Mouse (Mus musculus): ENCODE measurements around the gene Unk. TPM values are rescaled to one million over a fixed set of nuclear protein-coding genes. Genes with fewer than 3 reads are reported as not detected.

The Unk gene
- polyA plus RNA-seq, 1 experiment, result 54.0 TPM

- H3K4me3 ChIP-seq (replicated peaks; ENCODE audit: extremely low read depth, low read depth, low read length), result no peak overlapping the region
- 90% methylated on average over 3 of the region's 3 CpGs for WGBS
- no peak for TF ChIP-seq CTCF (IDR thresholded peaks at IDR 0.05; ENCODE audit: insufficient read depth, low read length)
- TF ChIP-seq POLR2A (IDR thresholded peaks at IDR 0.05; ENCODE audit: borderline replicate concordance, extremely low read depth, low read depth, low read length), result no peak
- DNase-seq, result no peak
- no peaks in the 10 kb centered on the region for H3K4me1 ChIP-seq (ENCODE audit: control insufficient read depth, insufficient read depth, low read length)
Observed at GRCm38 (mm10) chr11:116025056-116025845, 4.9 kb upstream of the Unk start.

- Histone ChIP-seq H3K4me1 (ENCODE audit: control insufficient read depth, insufficient read depth, low read length) (peaks cover 8% of the 10 kb centered on the region), H3K4me3 (replicated peaks; ENCODE audit: extremely low read depth, low read depth, low read length) (peak within 1 kb of the TSS; percentile 58)
- WGBS, result 41% methylated on average over 4 of the region's 4 CpGs
- peak; percentile 63; the same call in 1 of the 2 replicates for TF ChIP-seq POLR2A (IDR thresholded peaks at IDR 0.05; ENCODE audit: borderline replicate concordance, extremely low read depth, low read depth, low read length)
- TF ChIP-seq CTCF (IDR thresholded peaks at IDR 0.05; ENCODE audit: insufficient read depth, low read length), result no peak
- no peak for DNase-seq
Observed at GRCm38 (mm10) chr11:116027756-116028155, 2.4 kb upstream of the Unk start, which contains the start of gene H3f3b. Gene H3f3b (minus strand): TSS chr11:116027962.

GRCm38 (mm10) chr11:116028177-116028865, 1.8 kb upstream of the Unk start:
- no peak for DNase-seq
- Histone ChIP-seq H3K4me3 (replicated peaks; ENCODE audit: extremely low read depth, low read depth, low read length) (no peak overlapping the region), H3K4me1 (ENCODE audit: control insufficient read depth, insufficient read depth, low read length) (peaks cover 8% of the 10 kb centered on the region)
- TF ChIP-seq POLR2A (IDR thresholded peaks at IDR 0.05; ENCODE audit: borderline replicate concordance, extremely low read depth, low read depth, low read length), result no peak
- no peak for TF ChIP-seq CTCF (IDR thresholded peaks at IDR 0.05; ENCODE audit: insufficient read depth, low read length)
- 67% methylated on average over 9 of the region's 9 CpGs for WGBS

- DNase-seq, result no peak
- Histone ChIP-seq H3K4me3 (replicated peaks; ENCODE audit: extremely low read depth, low read depth, low read length) (no peak overlapping the region), H3K4me1 (ENCODE audit: control insufficient read depth, insufficient read depth, low read length) (peaks cover 8% of the 10 kb centered on the region)
- 72% methylated on average over 6 of the region's 6 CpGs for WGBS
- TF ChIP-seq POLR2A (IDR thresholded peaks at IDR 0.05; ENCODE audit: borderline replicate concordance, extremely low read depth, low read depth, low read length), result no peak
- no peak for TF ChIP-seq CTCF (IDR thresholded peaks at IDR 0.05; ENCODE audit: insufficient read depth, low read length)
Observed at GRCm38 (mm10) chr11:116029086-116029865, 846 bp upstream of the Unk start.

- Histone ChIP-seq H3K4me1 (ENCODE audit: control insufficient read depth, insufficient read depth, low read length) (peaks cover 8% of the 10 kb centered on the region), H3K4me3 (replicated peaks; ENCODE audit: extremely low read depth, low read depth, low read length) (peak overlapping the region; percentile 81)
- TF ChIP-seq CTCF (IDR thresholded peaks at IDR 0.05; ENCODE audit: insufficient read depth, low read length) (no peak), POLR2A (IDR thresholded peaks at IDR 0.05; ENCODE audit: borderline replicate concordance, extremely low read depth, low read depth, low read length) (no peak)
- 18% methylated on average over 14 of the region's 14 CpGs for WGBS
- DNase-seq, result no peak
Observed at GRCm38 (mm10) chr11:116030898-116031845, 1.1 kb downstream of the Unk start.

GRCm38 (mm10) chr11:116034584-116034983, 4.5 kb downstream of the Unk start:
- Histone ChIP-seq H3K4me3 (replicated peaks; ENCODE audit: extremely low read depth, low read depth, low read length) (no peak overlapping the region), H3K4me1 (ENCODE audit: control insufficient read depth, insufficient read depth, low read length) (peaks cover 8% of the 10 kb centered on the region)
- 90% methylated on average over 6 of the region's 6 CpGs for WGBS
- no peak for TF ChIP-seq POLR2A (IDR thresholded peaks at IDR 0.05; ENCODE audit: borderline replicate concordance, extremely low read depth, low read depth, low read length)
- no peak for TF ChIP-seq CTCF (IDR thresholded peaks at IDR 0.05; ENCODE audit: insufficient read depth, low read length)
- no peak for DNase-seq

GRCm38 (mm10) chr11:116036671-116037070, 6.5 kb downstream of the Unk start:
- 93% methylated on average over 3 of the region's 3 CpGs for whole genome bisulfite sequencing
- TF ChIP-seq CTCF (IDR thresholded peaks at IDR 0.05; ENCODE audit: insufficient read depth, low read length) (no peak), POLR2A (IDR thresholded peaks at IDR 0.05; ENCODE audit: borderline replicate concordance, extremely low read depth, low read depth, low read length) (no peak)
- DNase-seq, result no peak
- Histone ChIP-seq H3K4me3 (replicated peaks; ENCODE audit: extremely low read depth, low read depth, low read length) (no peak overlapping the region), H3K4me1 (ENCODE audit: control insufficient read depth, insufficient read depth, low read length) (peaks cover 3% of the 10 kb centered on the region)

- Histone ChIP-seq H3K4me1 (ENCODE audit: control insufficient read depth, insufficient read depth, low read length) (0 out of 2 replicates have a peak, but pooled peaks cover 2% of the 10 kb centered on the region), H3K4me3 (replicated peaks; ENCODE audit: extremely low read depth, low read depth, low read length) (no peak overlapping the region)
- no peak for DNase-seq
- TF ChIP-seq POLR2A (IDR thresholded peaks at IDR 0.05; ENCODE audit: borderline replicate concordance, extremely low read depth, low read depth, low read length) (no peak), CTCF (IDR thresholded peaks at IDR 0.05; ENCODE audit: insufficient read depth, low read length) (no peak)
- 92% methylated on average over 9 of the region's 9 CpGs for WGBS
Observed at GRCm38 (mm10) chr11:116037826-116038225, 7.7 kb downstream of the Unk start.

All from lung, adult 2 months (tissue).